Mouse (Mus musculus) forebrain, embryonic 14.5 days (tissue): ENCODE measurements at regions not wholly inside any gene's neighbourhood (a gene's known extent, or its start where the extent isn't known, plus 50 kb on each side); places are given as distances from the start of the nearest gene placed in this dataset.
"Not testable (repeated sequence)": the region's sequence is repeated elsewhere in the genome, so short reads cannot be mapped to it uniquely, and the experiment has no call there.

Source experiments
- ATAC-seq: fragments of 200-750 bp; cut with Nextera tagmentation; 2 replicates; pipeline ENCODE4 v1.8.0; 2017; ENCODE audit warnings: mild to moderate bottlenecking, moderate library complexity
- DNase-seq: peaks from one replicate; pipeline ENCODE4 v3.0.0-alpha.2; 2015; ENCODE audit warnings: low spot score
- H3K27ac ChIP-seq: fragments of 300-500 bp; sonication (generic); 2 replicates; pipeline ENCODE4 v1.5.1; 2014; ENCODE audit warnings: low read depth, mild to moderate bottlenecking, control low read depth, low read length, moderate library complexity
- H3K27me3 ChIP-seq: fragments of 300-500 bp; sonication (generic); replicated peaks from 2 replicates; pipeline ENCODE4 v1.6.1; 2014; ENCODE audit warnings: low read length, control low read depth, mixed read lengths; ENCODE audit not compliant: control insufficient read depth, insufficient read depth
- H3K36me3 ChIP-seq: fragments of 300-500 bp; sonication (generic); 2 replicates; pipeline ENCODE4 v1.6.1; 2014; ENCODE audit warnings: low read length, control low read depth; ENCODE audit not compliant: control insufficient read depth, insufficient read depth
- H3K4me1 ChIP-seq: fragments of 300-500 bp; sonication (generic); 2 replicates; pipeline ENCODE4 v1.6.1; 2014; ENCODE audit warnings: antibody characterized with exemption, low read length, control low read depth; ENCODE audit not compliant: control insufficient read depth, insufficient read depth
- H3K4me2 ChIP-seq: fragments of 300-500 bp; sonication (generic); 2 replicates; pipeline ENCODE4 v1.6.1; 2014; ENCODE audit warnings: mild to moderate bottlenecking, control low read depth, low read length
- H3K4me3 ChIP-seq: fragments of 300-500 bp; sonication (generic); 2 replicates; pipeline ENCODE4 v1.5.1; 2014; ENCODE audit warnings: low read depth, low read length, control low read depth
- H3K9ac ChIP-seq: fragments of 300-500 bp; sonication (generic); 2 replicates; pipeline ENCODE4 v1.6.1; 2014; ENCODE audit warnings: mild to moderate bottlenecking, low read length, control low read depth, moderate library complexity
- H3K9me3 ChIP-seq: fragments of 300-500 bp; sonication (generic); replicated peaks from 2 replicates; pipeline ENCODE4 v1.6.1; 2016; ENCODE audit warnings: low read length, control low read depth, mixed read lengths; ENCODE audit not compliant: control insufficient read depth
- WGBS: fragments of 180-500 bp; shearing (Covaris S2); extraction: QIAGEN DNeasy Blood & Tissue Kit; methylation state at CpG from one replicate; pipeline ENCODE4 v1.1.7; 2014; 5-methylcytosine and 5-hydroxymethylcytosine counted together

DNA sequence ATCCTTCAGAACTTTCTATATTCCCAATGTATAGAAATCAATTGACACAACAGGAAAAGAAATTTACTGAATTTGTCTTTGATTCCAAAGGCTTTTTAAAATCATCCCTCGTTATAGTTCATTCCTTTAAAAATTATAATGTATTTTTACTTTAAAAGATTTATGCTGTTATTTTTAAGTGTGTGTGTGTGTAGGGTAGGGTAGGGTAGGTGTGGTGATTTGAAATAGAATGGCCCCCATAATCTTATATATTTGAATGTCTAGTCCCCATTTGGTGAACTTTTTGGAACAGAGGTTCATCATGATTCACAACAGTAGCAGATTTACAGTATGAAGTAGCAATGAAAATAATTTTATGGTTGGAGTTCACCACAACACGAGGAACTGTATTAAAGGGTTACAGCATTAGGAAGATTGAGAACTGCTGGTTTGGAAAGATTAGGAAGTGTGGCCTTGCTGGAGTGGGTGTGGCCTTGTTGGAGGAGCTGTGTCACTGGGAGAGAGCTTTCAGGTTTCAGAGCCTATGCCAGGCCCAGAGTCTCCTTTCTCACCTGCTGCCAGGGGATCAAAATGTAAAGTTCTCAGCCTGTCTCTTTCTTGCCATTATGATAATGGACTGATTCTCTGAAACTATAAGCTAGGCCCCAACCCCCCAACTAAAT is 88.7 kb upstream of the Immp2l start:
- Histone ChIP-seq H3K4me1 (no peaks in the 10 kb centered on the region), H3K9ac (no peak overlapping the region), H3K27me3 (no peaks in the 10 kb centered on the region), H3K27ac (no peak overlapping the region), H3K4me2 (no peak overlapping the region), H3K4me3 (no peak overlapping the region), H3K36me3 (no peaks in the 10 kb centered on the region), H3K9me3 (no peaks in the 10 kb centered on the region)
- ATAC-seq: no peak
- WGBS: 88% methylated on average over 2 of the region's 2 CpGs
- no peak for DNase-seq

DNA sequence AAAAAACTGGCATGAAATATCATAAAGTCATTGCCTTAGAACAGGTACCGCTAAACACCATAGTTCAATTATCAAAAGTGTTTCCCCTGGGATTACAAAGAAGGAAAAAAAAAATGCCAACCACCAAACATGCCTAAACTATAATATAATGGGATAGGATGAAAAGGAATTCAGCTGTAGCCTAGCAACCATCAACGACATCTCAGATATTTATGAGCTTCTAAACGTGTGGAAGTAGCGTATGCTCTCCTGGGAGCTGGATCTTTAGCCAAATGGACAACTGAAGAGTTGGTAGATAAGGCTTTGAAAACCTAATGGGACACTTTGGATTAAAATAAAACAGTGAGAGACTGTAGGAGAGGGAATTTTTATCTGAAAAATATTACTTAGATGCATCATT is 86.9 kb upstream of the Immp2l start:
- Histone ChIP-seq H3K27me3 (no peaks in the 10 kb centered on the region), H3K9me3 (no peaks in the 10 kb centered on the region), H3K4me1 (no peaks in the 10 kb centered on the region), H3K9ac (no peak overlapping the region), H3K27ac (no peak overlapping the region), H3K4me2 (no peak overlapping the region), H3K4me3 (no peak overlapping the region), H3K36me3 (no peaks in the 10 kb centered on the region)
- WGBS: 33% methylated on average over 4 of the region's 4 CpGs
- no peak for ATAC-seq
- peak; percentile 45 for DNase-seq

DNA sequence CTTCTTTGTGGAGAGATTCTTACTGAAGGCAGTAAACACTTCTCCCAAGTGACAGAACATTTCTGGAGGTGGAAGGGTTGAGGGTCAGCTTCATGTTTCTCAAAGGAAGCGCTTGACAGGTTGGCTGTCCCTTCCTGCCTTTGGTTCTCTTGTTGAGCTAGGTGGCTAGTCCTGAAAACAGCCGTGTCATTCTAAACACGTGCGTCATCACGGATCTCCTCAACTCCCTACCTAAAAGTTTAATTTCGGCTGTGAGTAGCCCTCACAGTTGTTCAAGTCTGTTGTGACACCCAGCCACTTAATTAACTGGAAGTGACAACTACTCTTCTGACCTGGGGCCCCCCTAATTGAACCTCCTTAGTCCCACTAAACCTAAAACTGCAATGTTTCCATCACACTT is 77.0 kb upstream of the Immp2l start:
- WGBS: 88% methylated on average over 6 of the region's 6 CpGs
- H3K9ac ChIP-seq: no peak overlapping the region
- H3K9me3 ChIP-seq: no peaks in the 10 kb centered on the region
- H3K27ac ChIP-seq: no peak overlapping the region
- no peak overlapping the region for H3K4me2 ChIP-seq
- H3K4me3 ChIP-seq: no peak overlapping the region
- no peaks in the 10 kb centered on the region for H3K4me1 ChIP-seq
- H3K27me3 ChIP-seq: no peaks in the 10 kb centered on the region
- ATAC-seq: no peak
- no peaks in the 10 kb centered on the region for H3K36me3 ChIP-seq
- DNase-seq: no peak

DNA sequence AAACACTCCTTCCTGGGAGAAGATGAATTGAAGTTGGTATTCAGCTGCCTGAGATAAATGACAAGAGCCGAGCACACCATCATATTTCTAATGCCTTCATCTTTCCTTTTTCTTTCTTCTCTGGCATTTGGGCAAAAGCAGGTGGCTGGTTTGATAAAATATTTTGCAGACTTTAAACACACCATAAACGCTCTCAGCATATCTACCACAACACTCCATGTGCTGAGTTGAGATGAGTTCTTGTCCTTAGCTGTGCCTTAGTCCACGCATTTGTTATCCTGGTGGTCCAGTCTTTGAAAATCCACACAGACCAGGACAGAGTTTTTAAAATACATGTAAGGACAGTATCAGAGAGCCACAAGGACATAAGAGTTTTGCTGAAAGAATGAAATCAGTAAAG is 74.3 kb upstream of the Immp2l start:
- H3K4me1 ChIP-seq: no peaks in the 10 kb centered on the region
- H3K9ac ChIP-seq: no peak overlapping the region
- 89% methylated on average over 3 of the region's 3 CpGs for WGBS
- no peak overlapping the region for H3K27ac ChIP-seq
- no peaks in the 10 kb centered on the region for H3K9me3 ChIP-seq
- no peaks in the 10 kb centered on the region for H3K36me3 ChIP-seq
- H3K27me3 ChIP-seq: no peaks in the 10 kb centered on the region
- ATAC-seq (no peak), DNase-seq (no peak)
- H3K4me3 ChIP-seq: no peak overlapping the region
- H3K4me2 ChIP-seq: no peak overlapping the region

DNA sequence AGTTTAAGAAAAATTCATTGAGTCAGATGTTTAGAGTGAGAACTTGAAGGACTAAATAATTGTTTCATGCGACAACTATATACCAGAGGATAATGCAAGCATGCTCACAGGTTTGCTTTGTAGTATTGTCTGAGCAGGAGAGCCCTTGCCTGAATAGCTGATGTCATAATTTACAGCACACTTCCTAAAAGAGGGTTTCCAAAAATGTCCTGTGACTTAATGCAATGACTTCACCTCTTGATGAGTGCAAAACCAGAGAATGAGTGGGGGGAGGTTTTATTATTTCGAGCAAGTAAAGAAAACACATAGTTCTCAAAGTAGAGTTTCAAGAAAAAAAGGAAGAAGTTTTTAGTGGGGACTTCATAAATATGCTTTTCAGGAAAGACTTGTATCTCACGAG is 65.4 kb upstream of the Immp2l start:
- no peak overlapping the region for H3K27ac ChIP-seq
- H3K4me1 ChIP-seq: no peaks in the 10 kb centered on the region
- no peak overlapping the region for H3K9ac ChIP-seq
- no peak overlapping the region for H3K4me3 ChIP-seq
- H3K4me2 ChIP-seq: no peak overlapping the region
- ATAC-seq (no peak), DNase-seq (no peak)
- no peaks in the 10 kb centered on the region for H3K9me3 ChIP-seq
- H3K36me3 ChIP-seq: no peaks in the 10 kb centered on the region
- WGBS: 82% methylated on average over 3 of the region's 3 CpGs
- H3K27me3 ChIP-seq: no peaks in the 10 kb centered on the region

DNA sequence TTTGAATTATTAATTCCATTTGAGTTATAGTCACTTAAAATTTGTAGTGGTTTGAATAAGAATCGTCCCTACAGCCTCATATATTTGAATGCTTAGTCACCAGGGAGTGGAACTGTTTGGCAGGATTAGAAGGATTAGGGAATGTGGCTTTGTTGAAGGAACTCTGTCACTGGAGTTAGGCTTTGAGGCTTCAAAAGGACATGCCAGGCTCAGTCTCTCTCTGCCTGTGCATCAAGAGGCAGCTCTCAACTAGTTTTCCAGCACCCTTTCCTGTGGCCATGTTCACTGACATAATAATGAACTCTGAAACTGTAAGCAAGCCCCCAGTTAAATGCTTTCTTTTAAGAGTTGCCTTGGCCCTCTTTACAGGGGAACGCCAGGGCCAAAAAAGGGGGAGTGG is 58.9 kb upstream of the Immp2l start:
- Histone ChIP-seq H3K9ac (no peak overlapping the region), H3K4me3 (no peak overlapping the region), H3K9me3 (no peaks in the 10 kb centered on the region), H3K4me2 (no peak overlapping the region), H3K27me3 (no peaks in the 10 kb centered on the region), H3K4me1 (no peaks in the 10 kb centered on the region), H3K27ac (no peak overlapping the region), H3K36me3 (no peaks in the 10 kb centered on the region)
- 15% methylated on average over 2 of the region's 2 CpGs for WGBS
- ATAC-seq (no peak), DNase-seq (no peak)

DNA sequence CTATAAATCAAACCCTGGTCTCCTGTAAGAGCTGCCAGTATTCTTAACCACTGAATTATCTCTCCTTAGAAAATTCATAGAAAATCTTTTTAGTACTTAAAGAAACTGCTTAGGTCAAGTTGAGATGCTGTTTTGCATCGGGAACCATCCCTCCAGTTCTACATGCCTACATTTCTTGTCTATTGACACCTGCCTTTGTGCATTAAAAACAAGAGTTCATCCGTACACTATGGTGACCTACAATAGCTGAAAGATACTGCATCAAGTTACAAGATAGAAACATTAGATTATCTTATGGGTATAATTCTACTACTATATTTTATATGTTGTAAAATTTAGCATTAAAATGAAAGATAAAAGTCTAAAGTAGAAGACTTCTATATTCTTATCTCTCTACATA is 57.6 kb upstream of the Immp2l start:
- 90% methylated on average over 2 of the region's 2 CpGs for WGBS
- H3K4me3 ChIP-seq: no peak overlapping the region
- DNase-seq: no peak

DNA sequence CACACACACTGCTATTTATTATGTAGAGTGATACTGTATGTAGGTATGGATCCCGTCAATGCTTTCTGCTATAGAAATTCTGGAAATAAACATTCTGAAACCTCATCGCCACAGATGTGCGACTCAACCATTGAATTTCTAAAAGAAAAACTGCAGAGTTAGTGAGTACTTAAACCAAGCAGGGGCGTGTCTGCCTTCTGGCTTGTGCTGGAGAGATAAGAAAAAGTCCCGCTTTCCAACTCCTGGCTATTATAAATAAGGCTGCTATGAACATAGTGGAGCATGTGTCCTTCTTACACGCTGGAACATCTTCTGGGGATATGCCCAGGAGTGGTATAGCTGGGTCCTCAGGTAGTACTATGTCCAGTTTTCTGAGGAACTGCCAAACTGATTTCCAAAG is 57.2 kb upstream of the Immp2l start:
- H3K4me3 ChIP-seq, DNase-seq, H3K4me2 ChIP-seq, H3K9ac ChIP-seq, H3K27ac ChIP-seq, H3K9me3 ChIP-seq, ATAC-seq, H3K4me1 ChIP-seq, H3K36me3 ChIP-seq, H3K27me3 ChIP-seq: not testable (repeated sequence)
- WGBS: 92% methylated on average over 6 of the region's 6 CpGs

More for the DNA sequence above, 57.6 kb upstream of the Immp2l start:
- no peaks in the 10 kb centered on the region for H3K4me1 ChIP-seq
- H3K27ac ChIP-seq: no peak overlapping the region
- no peak overlapping the region for H3K9ac ChIP-seq
- H3K4me2 ChIP-seq: no peak overlapping the region
- no peaks in the 10 kb centered on the region for H3K9me3 ChIP-seq
- ATAC-seq: no peak
- no peaks in the 10 kb centered on the region for H3K36me3 ChIP-seq
- H3K27me3 ChIP-seq: no peaks in the 10 kb centered on the region

DNA sequence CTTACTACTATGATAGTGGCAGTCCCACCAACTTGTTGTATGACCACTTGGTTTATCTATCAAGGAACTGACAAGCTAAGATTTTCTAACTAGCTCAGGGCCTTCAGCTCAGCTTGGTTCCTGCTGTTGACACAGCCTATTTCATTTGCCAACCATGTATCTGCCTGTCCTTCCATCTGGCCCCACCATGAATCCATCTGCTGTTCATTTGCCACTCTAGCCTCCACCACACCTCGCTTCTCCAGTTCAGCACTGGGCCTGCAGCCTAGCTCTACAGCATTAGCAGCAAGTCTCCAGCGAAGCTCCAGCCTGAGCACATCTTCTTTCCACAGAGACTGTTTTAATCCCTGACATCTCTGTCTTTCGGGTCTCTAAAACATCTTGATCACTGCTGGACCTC is 51.0 kb upstream of the Immp2l start:
- H3K9ac ChIP-seq: no peak overlapping the region
- DNase-seq: no peak
- no peak for ATAC-seq
- no peaks in the 10 kb centered on the region for H3K36me3 ChIP-seq
- H3K4me1 ChIP-seq: no peaks in the 10 kb centered on the region
- 83% methylated on average over 3 of the region's 3 CpGs for WGBS
- no peak overlapping the region for H3K4me2 ChIP-seq
- no peaks in the 10 kb centered on the region for H3K9me3 ChIP-seq
- no peak overlapping the region for H3K4me3 ChIP-seq
- no peaks in the 10 kb centered on the region for H3K27me3 ChIP-seq
- H3K27ac ChIP-seq: no peak overlapping the region
